Mouse (Mus musculus) heart, embryonic 11.5 days (tissue): ENCODE results near the gene Obsl1. TPM values are rescaled to one million over a fixed set of nuclear protein-coding genes. Genes with fewer than 3 reads are reported as not detected.

Experiments
- polyA plus RNA-seq: library from polyadenylated mRNA; unstranded; fragments of >200 nt; fragmentation: Nextera tagmentation; extraction: Ambion mirVana; gene quantifications from 2 replicates; pipeline ENCODE4 v1.2.1, GENCODE M21; 2014

Obsl1 gene
- polyA plus RNA-seq, 1 experiment from 2014 or later = 98.8 TPM

Other genes starting within 250 kb of the Obsl1 start
- gene Ptprn, start 241.9 kb downstream of the Obsl1 start, polyA plus RNA-seq = 0.51 and 0.74 TPM in 2 replicates
- gene Resp18, start 228.0 kb downstream of the Obsl1 start, polyA plus RNA-seq = 0.30 TPM in 1 of 2 replicates, not detected in the other
- gene Dnpep, start 188.5 kb downstream of the Obsl1 start, polyA plus RNA-seq = 119 and 121 TPM in 2 replicates
- 428 and 477 TPM in 2 replicates for gene Des, start 146.1 kb downstream of the Obsl1 start, polyA plus RNA-seq
- gene Speg, start 131.2 kb downstream of the Obsl1 start, polyA plus RNA-seq = 60.7 and 66.5 TPM in 2 replicates
- 49.8 and 57.2 TPM in 2 replicates for gene Gmppa, start 70.5 kb downstream of the Obsl1 start, polyA plus RNA-seq
- 0.11 TPM in 2 replicates for gene Asic4, start 56.0 kb downstream of the Obsl1 start, polyA plus RNA-seq
- gene Chpf, start 27.1 kb downstream of the Obsl1 start, polyA plus RNA-seq = 21.4 and 24.6 TPM in 2 replicates
- gene Tmem198, start 26.9 kb downstream of the Obsl1 start, polyA plus RNA-seq = 0.14 and 0.54 TPM in 2 replicates
- 4.0 and 4.8 TPM in 2 replicates for gene Inha, start 625 bp upstream of the Obsl1 start, polyA plus RNA-seq
- gene Stk11ip, start 15.1 kb upstream of the Obsl1 start, polyA plus RNA-seq = 9.1 and 11.6 TPM in 2 replicates
- 13.3 and 14.2 TPM in 2 replicates for gene Slc4a3, start 39.8 kb upstream of the Obsl1 start, polyA plus RNA-seq